Mouse (Mus musculus) cerebellum, adult 11-12 months (tissue): ENCODE results near the gene Nfix.

ENCODE experiments used
- DNase-seq: peaks from one replicate; pipeline ENCODE4 v3.0.0; 2022

Nfix gene

DNA sequence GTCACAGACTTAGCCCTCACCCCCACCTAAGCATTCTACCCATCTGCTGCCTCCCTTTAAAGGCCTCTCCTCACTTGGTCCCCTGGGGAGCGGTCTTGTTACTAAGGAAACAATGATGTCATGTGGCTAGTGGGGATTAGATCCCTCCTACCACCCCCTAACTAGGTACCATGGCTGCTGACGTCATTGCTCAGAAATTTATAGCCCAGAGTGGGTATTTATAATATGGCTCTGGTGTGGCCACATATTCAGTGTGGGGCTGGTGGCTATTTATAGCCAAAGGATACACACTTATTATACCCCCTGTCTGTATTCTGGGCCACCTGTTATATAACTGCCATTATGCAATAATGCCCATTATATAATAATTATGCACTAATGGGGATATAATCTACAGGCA, 39.2 kb downstream of the Nfix start:
- DNase-seq = no peak

- DNase-seq = peak; percentile 61
Measured at GRCm38 (mm10) chr8:84760405-84760805, 39.7 kb downstream of the Nfix start.

GRCm38 (mm10) chr8:84759718-84760117, 40.4 kb downstream of the Nfix start:
- DNase-seq = no peak

GRCm38 (mm10) chr8:84759126-84759525, 41.0 kb downstream of the Nfix start:
- peak; percentile 65 for DNase-seq

DNA sequence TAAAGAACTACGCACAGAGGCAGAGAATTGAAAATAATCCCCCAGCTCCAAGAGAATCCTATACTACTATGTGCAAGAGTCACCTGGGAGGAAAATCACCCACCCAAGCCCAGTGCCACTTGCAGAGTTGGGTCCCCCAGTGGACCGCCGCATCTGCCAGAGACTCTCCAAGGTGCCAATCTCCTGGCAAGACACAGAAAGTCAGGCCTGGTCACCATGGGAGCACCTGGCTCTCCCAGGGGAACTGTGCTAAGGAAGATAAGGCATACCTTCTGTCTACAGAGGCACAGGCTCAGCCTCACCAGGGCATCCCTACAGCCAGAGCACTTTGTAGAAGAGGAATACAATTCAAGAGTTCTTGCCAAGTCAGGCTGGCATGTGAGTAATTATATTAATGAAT, 41.8 kb downstream of the Nfix start:
- peak; percentile 58 for DNase-seq

- peak; percentile 76 for DNase-seq
Measured at GRCm38 (mm10) chr8:84757501-84757900, 42.6 kb downstream of the Nfix start.

GRCm38 (mm10) chr8:84752734-84753582, 47.2 kb downstream of the Nfix start:
- no peak for DNase-seq

DNA sequence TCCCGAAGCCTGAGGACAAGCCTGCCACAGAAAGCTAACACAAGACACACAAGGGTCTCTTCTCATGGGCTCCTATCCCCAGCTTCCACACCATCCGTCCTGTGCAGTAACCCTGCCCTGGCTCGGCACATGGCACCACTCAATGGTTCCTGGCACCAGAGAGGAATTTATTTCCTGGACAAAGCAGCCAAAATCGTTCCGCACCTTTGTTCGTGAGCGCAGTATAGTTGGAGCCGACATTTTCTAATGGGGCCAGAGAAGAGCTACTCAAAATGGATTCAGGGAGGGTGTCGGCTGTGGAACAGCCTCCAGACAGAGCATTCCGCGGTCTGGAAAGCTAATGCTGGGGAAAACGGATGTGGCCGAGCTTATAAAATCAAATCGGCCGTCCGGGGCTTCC, 50.6 kb downstream of the Nfix start:
- DNase-seq = peak; percentile 55

- DNase-seq = no peak
Measured at GRCm38 (mm10) chr8:84745032-84745925, 54.9 kb downstream of the Nfix start.

GRCm38 (mm10) chr8:84743517-84744420, 56.4 kb downstream of the Nfix start:
- DNase-seq = peak; percentile 67

DNA sequence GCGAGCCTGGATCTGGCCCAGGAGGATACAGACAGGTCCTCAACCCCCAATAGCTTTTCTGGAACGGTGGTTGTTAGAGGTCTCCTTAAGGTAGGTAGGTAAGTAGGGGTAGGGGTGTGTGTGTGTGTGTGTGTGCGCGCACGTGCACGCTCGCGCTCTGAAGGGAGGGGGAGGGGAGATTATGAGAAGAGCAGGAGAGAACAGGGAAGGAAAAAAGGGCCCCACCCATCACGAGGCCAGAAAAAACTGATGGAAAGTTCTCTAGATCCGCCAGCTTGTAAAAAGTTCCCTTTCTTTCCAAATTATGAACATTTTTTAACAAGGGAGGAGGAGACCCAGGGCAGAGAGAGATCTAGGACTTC, 57.1 kb downstream of the Nfix start:
- DNase-seq = no peak

DNA sequence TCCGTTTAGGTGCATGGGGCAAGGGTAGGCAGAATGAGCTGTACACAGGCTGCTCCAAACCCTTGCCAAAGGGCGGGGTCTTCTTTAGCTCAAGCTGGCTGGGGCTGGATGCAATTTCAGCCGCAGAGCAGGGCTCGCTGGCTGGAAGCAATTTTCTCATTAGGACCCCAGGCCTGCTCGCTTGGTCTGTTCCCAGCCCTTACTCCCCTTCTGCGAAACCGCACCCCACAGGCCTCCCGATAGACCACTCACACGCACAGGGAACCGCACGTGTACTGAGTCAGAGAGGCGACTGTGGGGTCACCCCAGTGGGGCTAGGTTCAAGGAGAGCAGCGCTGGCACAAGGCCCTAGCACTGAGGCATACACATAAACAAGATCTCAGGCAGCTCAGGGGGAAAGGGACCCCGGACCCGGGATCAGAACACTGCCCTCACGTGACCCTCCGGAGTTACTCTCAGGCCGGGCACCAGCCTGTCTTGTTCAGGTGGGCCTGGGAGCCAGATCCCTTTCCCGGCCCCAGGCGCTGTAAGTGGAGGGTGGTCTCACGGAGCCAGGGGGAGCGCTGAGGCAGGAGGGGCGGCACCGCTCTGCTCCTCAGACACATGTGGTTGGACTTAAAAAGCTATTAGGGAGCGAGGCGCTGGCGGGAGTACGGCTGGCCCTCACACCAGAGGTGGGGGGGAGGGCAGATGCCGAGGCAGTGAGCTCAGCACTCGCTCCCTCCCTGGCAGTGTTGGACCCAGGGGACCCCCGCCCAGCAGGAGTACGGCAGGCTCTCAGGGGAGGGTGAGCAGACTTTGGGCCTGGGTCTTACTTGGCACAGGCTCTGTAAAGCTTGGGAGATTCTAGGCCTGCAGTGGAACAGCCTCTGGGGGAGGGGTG, 57.7 kb downstream of the Nfix start:
- DNase-seq = peak; percentile 65

DNA sequence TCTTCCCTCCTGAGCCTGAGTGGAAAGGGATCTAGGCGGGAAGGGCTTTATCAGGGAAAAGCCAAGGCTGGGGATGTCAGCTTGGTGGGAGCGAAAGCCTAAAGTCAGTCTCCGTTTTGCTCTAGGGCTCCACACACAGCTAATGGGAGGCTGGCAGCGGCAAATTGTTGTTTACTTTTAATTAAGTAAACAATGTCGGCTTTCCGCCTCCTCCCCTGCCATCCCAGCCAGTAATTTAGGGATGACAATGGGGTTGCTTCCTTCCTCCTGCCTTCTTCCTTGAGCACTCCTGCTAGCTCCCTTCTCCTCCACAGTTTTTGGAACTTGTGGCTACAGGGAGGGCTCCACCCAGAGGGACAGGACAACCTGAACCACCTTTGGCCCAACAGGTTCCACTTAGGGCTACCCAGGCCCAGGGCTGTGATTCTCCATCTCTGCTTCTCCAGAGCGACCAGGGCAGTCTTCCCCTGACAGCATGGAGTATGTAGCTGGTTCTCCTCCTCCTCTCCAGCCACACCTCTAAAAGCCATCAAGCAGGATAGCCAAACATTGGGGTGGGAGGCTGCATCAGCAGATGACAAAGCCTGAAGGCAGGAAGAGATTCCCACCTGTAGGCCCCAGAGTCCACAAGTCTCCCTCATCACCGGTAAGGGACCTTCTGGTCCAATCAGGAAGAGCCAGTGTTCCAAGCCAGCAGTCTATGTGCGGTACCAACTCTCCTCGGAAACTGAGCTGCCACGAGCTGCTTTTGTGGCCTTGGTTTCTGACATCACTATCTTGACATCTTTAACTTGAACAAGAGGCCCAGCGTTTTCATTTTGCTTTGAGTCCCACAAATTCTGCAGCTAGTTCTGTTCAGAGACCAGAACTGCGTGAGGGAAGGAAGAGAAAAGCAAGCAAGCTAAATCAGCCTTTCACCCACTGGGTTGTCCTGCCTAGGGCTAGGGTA, 59.0 kb downstream of the Nfix start:
- no peak for DNase-seq

GRCm38 (mm10) chr8:84739401-84739742, 60.8 kb downstream of the Nfix start:
- no peak for DNase-seq

GRCm38 (mm10) chr8:84738715-84739400, 61.3 kb downstream of the Nfix start:
- DNase-seq = no peak

DNA sequence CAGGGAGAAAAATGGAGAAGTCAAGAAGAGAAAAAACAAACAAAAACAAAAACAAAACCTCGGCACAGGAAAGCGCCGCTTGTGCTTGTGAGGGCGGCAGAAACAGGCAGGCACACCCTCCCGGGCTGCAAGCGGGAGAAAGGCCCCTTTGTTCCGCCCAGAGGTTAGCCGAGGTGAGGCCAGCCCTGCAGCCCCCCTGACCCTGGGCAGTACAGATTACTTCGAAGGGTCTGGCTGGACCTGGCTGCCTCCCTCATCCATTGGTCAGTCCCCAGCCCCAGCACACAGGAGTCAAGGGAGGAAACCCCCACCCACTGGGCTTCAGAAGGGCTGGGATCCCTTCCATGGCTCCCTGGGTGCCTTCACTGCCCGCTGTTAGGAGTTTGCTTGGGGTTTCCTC, 61.9 kb downstream of the Nfix start:
- no peak for DNase-seq

- peak; percentile 84 for DNase-seq
Measured at GRCm38 (mm10) chr8:84737608-84738007, 62.5 kb downstream of the Nfix start.

GRCm38 (mm10) chr8:84736521-84736920, 63.6 kb downstream of the Nfix start:
- no peak for DNase-seq

- no peak for DNase-seq
Measured at GRCm38 (mm10) chr8:84735597-84735996, 64.5 kb downstream of the Nfix start.

DNA sequence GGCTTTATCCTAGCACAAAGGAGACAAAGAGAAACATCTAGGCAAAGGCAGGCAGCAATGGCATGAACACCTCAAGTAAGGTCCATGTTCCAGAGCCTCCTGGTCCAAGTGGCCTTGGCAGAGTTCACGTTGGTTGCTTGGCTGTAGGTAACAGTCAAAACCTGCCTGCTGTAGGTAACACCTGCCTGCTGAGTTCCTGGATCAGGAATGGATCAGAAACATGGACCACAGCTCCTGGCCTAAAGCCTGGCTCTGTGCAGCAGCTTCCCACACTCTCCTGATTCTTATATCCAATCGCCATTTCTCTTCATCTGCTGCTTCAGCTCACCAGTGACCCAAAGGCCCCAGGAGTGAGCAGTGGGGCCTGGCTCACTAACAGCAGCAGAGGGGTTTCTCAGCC, 65.5 kb downstream of the Nfix start:
- no peak for DNase-seq
